Comparison of ENCODE assay signal across 7 mouse cellular contexts in genomic region chr9:50617794-50618330, GRCm38 (mm10). TPM values are rescaled to one million over a fixed set of nuclear protein-coding genes. Genes with fewer than 3 reads are reported as not detected.
DNase-seq lines count a peak whose midpoint lies in the region; ATAC-seq lines count a peak whose summit lies in the region.

No protein-coding gene starts in this region.

- peak overlapping the region; percentile 100 for H3K4me3 ChIP-seq in lung, embryonic 15.5 days
- peak overlapping the region; percentile 98 for H3K4me3 ChIP-seq in forebrain, embryonic 14.5 days (ENCODE audit: low read depth, low read length)
- peak overlapping the region; percentile 100 for H3K4me3 ChIP-seq in limb, embryonic 13.5 days
- H3K4me3 ChIP-seq in stomach, embryonic 14.5 days (ENCODE audit: low read depth, low read length), result peak overlapping the region; percentile 97

- no peaks in the 10 kb centered on the region for H3K27me3 ChIP-seq in lung, embryonic 15.5 days
- no peaks in the 10 kb centered on the region for H3K27me3 ChIP-seq in forebrain, embryonic 14.5 days (replicated peaks; ENCODE audit: control insufficient read depth, insufficient read depth, low read length)
- no peaks in the 10 kb centered on the region for H3K27me3 ChIP-seq in limb, embryonic 13.5 days
- no peaks in the 10 kb centered on the region for H3K27me3 ChIP-seq in stomach, embryonic 14.5 days (ENCODE audit: control insufficient read depth, insufficient read depth, low read length)

- H3K4me1 ChIP-seq in lung, embryonic 15.5 days, result peaks cover 15% of the 10 kb centered on the region
- H3K4me1 ChIP-seq in forebrain, embryonic 14.5 days (ENCODE audit: control insufficient read depth, insufficient read depth, low read length), result peaks cover 8% of the 10 kb centered on the region
- peaks cover 8% of the 10 kb centered on the region for H3K4me1 ChIP-seq in limb, embryonic 13.5 days
- 0 out of 2 replicates have a peak, but pooled peaks cover 7% of the 10 kb centered on the region for H3K4me1 ChIP-seq in stomach, embryonic 14.5 days (ENCODE audit: control insufficient read depth, insufficient read depth, low read length)

- no peaks in the 10 kb centered on the region for H3K9me3 ChIP-seq in lung, embryonic 15.5 days
- H3K9me3 ChIP-seq in forebrain, embryonic 14.5 days (replicated peaks; ENCODE audit: control insufficient read depth, low read length), result no peaks in the 10 kb centered on the region
- H3K9me3 ChIP-seq in limb, embryonic 13.5 days, result no peaks in the 10 kb centered on the region
- no peaks in the 10 kb centered on the region for H3K9me3 ChIP-seq in stomach, embryonic 14.5 days (ENCODE audit: control insufficient read depth, low read depth, low read length)

- no peak for DNase-seq in lung, postnatal 4 days
- no peak for DNase-seq in forebrain, embryonic 14.5 days (ENCODE audit: low spot score)
- DNase-seq in retina, postnatal 1 day, result no peak
- no peak for DNase-seq in frontal cortex, adult 2 months (ENCODE audit: extremely low spot score in 1 of 2, low spot score in 1 of 2)

- no peak overlapping the region for H3K27ac ChIP-seq in lung, embryonic 15.5 days
- no peak overlapping the region for H3K27ac ChIP-seq in forebrain, embryonic 14.5 days (ENCODE audit: low read depth, low read length)
- no peak overlapping the region for H3K27ac ChIP-seq in limb, embryonic 13.5 days
- H3K27ac ChIP-seq in stomach, embryonic 14.5 days (ENCODE audit: low read length), result no peak overlapping the region

- ATAC-seq in lung, embryonic 15.5 days (ENCODE audit: borderline replicate concordance, extremely low read depth, low FRiP score, low TSS enrichment), result no peak
- ATAC-seq in forebrain, embryonic 14.5 days, result 0 out of 2 replicates have a peak, but pooled peaks have one; percentile 6
- no peak for ATAC-seq in limb, embryonic 13.5 days (ENCODE audit: low FRiP score, low read depth)
- no peak for ATAC-seq in stomach, embryonic 14.5 days (ENCODE audit: insufficient number of reproducible peaks, insufficient read depth, low FRiP score, low read depth)

- H3K4me2 ChIP-seq in lung, embryonic 15.5 days, result peak overlapping the region; percentile 70
- peak overlapping the region; percentile 88 for H3K4me2 ChIP-seq in forebrain, embryonic 14.5 days (ENCODE audit: low read length)
- H3K4me2 ChIP-seq in limb, embryonic 13.5 days (replicated peaks), result peak overlapping the region; percentile 88
- peak overlapping the region; percentile 72 for H3K4me2 ChIP-seq in stomach, embryonic 14.5 days (replicated peaks; ENCODE audit: low read depth, low read length)

- no peak overlapping the region for H3K9ac ChIP-seq in lung, embryonic 15.5 days
- H3K9ac ChIP-seq in forebrain, embryonic 14.5 days (ENCODE audit: low read length), result no peak overlapping the region
- no peak overlapping the region for H3K9ac ChIP-seq in limb, embryonic 13.5 days
- H3K9ac ChIP-seq in stomach, embryonic 14.5 days (replicated peaks; ENCODE audit: low read depth, low read length), result 0 out of 2 replicates have a peak overlapping the region, but pooled peaks have one; percentile 92

- peaks cover 21% of the 10 kb centered on the region for H3K36me3 ChIP-seq in lung, embryonic 15.5 days
- peaks cover 24% of the 10 kb centered on the region for H3K36me3 ChIP-seq in forebrain, embryonic 14.5 days (ENCODE audit: control insufficient read depth, insufficient read depth, low read length)
- H3K36me3 ChIP-seq in limb, embryonic 13.5 days, result peaks cover 22% of the 10 kb centered on the region
- H3K36me3 ChIP-seq in stomach, embryonic 14.5 days (ENCODE audit: control insufficient read depth, insufficient read depth, low read length), result peaks cover 19% of the 10 kb centered on the region

- 56% methylated on average over 9 of the region's 9 CpGs for WGBS in lung, embryonic 15.5 days
- WGBS in forebrain, embryonic 14.5 days, result 65% methylated on average over 9 of the region's 9 CpGs
- 65% methylated on average over 9 of the region's 9 CpGs for WGBS in limb, embryonic 13.5 days
- WGBS in stomach, embryonic 14.5 days, result 60% methylated on average over 9 of the region's 9 CpGs

RNA-seq across cellular contexts. Expression of gene Nkapd1, which starts 0.6 kb away (rescaled TPM):
- polyA plus RNA-seq in lung, embryonic 15.5 days (2015; fragmentation: Nextera tagmentation; extraction: Ambion mirVana), result 19.1 and 21.6 TPM in 2 replicates
- 18.3 and 22.0 TPM in 2 replicates for polyA plus RNA-seq in forebrain, embryonic 14.5 days (2014; fragmentation: Nextera tagmentation; extraction: Ambion mirVana)
- 24.5 and 26.9 TPM in 2 replicates for polyA plus RNA-seq in limb, embryonic 13.5 days (2015; fragmentation: Nextera tagmentation; extraction: Ambion mirVana)
- 26.2 and 29.5 TPM in 2 replicates for polyA plus RNA-seq in stomach, embryonic 14.5 days (2014; fragmentation: Nextera tagmentation; extraction: Ambion mirVana)
- polyA plus RNA-seq in frontal cortex, adult 2 months (2012; rRNA removed), result 14.0 and 15.0 TPM in 2 replicates

RNA-seq across cellular contexts. Expression of gene Pih1d2, which starts 0.7 kb away (rescaled TPM):
- 5.5 and 7.1 TPM in 2 replicates for polyA plus RNA-seq in lung, embryonic 15.5 days (2015; fragmentation: Nextera tagmentation; extraction: Ambion mirVana)
- polyA plus RNA-seq in forebrain, embryonic 14.5 days (2014; fragmentation: Nextera tagmentation; extraction: Ambion mirVana), result 5.1 and 5.8 TPM in 2 replicates
- polyA plus RNA-seq in limb, embryonic 13.5 days (2015; fragmentation: Nextera tagmentation; extraction: Ambion mirVana), result 3.7 and 3.8 TPM in 2 replicates
- polyA plus RNA-seq in stomach, embryonic 14.5 days (2014; fragmentation: Nextera tagmentation; extraction: Ambion mirVana), result 4.7 and 5.4 TPM in 2 replicates
- 3.6 and 5.3 TPM in 2 replicates for polyA plus RNA-seq in frontal cortex, adult 2 months (2012; rRNA removed)

RNA-seq across cellular contexts. Expression of gene Timm8b, which starts 14.2 kb away (rescaled TPM):
- polyA plus RNA-seq in lung, embryonic 15.5 days (2015; fragmentation: Nextera tagmentation; extraction: Ambion mirVana), result 176 and 188 TPM in 2 replicates
- 388 and 475 TPM in 2 replicates for polyA plus RNA-seq in forebrain, embryonic 14.5 days (2014; fragmentation: Nextera tagmentation; extraction: Ambion mirVana)
- 242 and 267 TPM in 2 replicates for polyA plus RNA-seq in limb, embryonic 13.5 days (2015; fragmentation: Nextera tagmentation; extraction: Ambion mirVana)
- 272 and 288 TPM in 2 replicates for polyA plus RNA-seq in stomach, embryonic 14.5 days (2014; fragmentation: Nextera tagmentation; extraction: Ambion mirVana)
- polyA plus RNA-seq in frontal cortex, adult 2 months (2012; rRNA removed), result 400 and 414 TPM in 2 replicates

RNA-seq across cellular contexts. Expression of gene Sdhd, which starts 14.2 kb away (rescaled TPM):
- polyA plus RNA-seq in lung, embryonic 15.5 days (2015; fragmentation: Nextera tagmentation; extraction: Ambion mirVana), result 305 and 310 TPM in 2 replicates
- 261 and 273 TPM in 2 replicates for polyA plus RNA-seq in forebrain, embryonic 14.5 days (2014; fragmentation: Nextera tagmentation; extraction: Ambion mirVana)
- 257 and 259 TPM in 2 replicates for polyA plus RNA-seq in limb, embryonic 13.5 days (2015; fragmentation: Nextera tagmentation; extraction: Ambion mirVana)
- polyA plus RNA-seq in stomach, embryonic 14.5 days (2014; fragmentation: Nextera tagmentation; extraction: Ambion mirVana), result 295 and 307 TPM in 2 replicates
- polyA plus RNA-seq in frontal cortex, adult 2 months (2012; rRNA removed), result 150 and 156 TPM in 2 replicates

RNA-seq across cellular contexts. Expression of gene Dlat, which starts 41.7 kb away (rescaled TPM):
- polyA plus RNA-seq in lung, embryonic 15.5 days (2015; fragmentation: Nextera tagmentation; extraction: Ambion mirVana), result 42.4 and 42.5 TPM in 2 replicates
- polyA plus RNA-seq in forebrain, embryonic 14.5 days (2014; fragmentation: Nextera tagmentation; extraction: Ambion mirVana), result 50.9 and 55.0 TPM in 2 replicates
- polyA plus RNA-seq in limb, embryonic 13.5 days (2015; fragmentation: Nextera tagmentation; extraction: Ambion mirVana), result 41.4 and 45.4 TPM in 2 replicates
- 47.9 and 51.5 TPM in 2 replicates for polyA plus RNA-seq in stomach, embryonic 14.5 days (2014; fragmentation: Nextera tagmentation; extraction: Ambion mirVana)
- polyA plus RNA-seq in frontal cortex, adult 2 months (2012; rRNA removed), result 39.1 and 54.1 TPM in 2 replicates
